Mouse (Mus musculus) megakaryocyte-erythroid progenitor cell, adult 5-6 weeks (primary cell): ENCODE data around the gene Amy2a1. TPM values are rescaled to one million over a fixed set of nuclear protein-coding genes. Genes with fewer than 3 reads are reported as not detected.
"Not testable (repeated sequence)": the region's sequence is repeated elsewhere in the genome, so short reads cannot be mapped to it uniquely, and the experiment has no call there.

Experiments
- ATAC-seq: replicated peaks from 2 replicates; pipeline ENCODE4 v1.8.0; 2016; ENCODE audit warnings: mild to moderate bottlenecking, inconsistent platforms; ENCODE audit not compliant: severe bottlenecking, poor library complexity, low FRiP score, low TSS enrichment
- total RNA-seq, 2 experiments: library from RNA; stranded (forward) in 1 of 2; stranded (reverse) in 1 of 2; fragments of 200-1000, 215-1000 nt in 1 of 2; fragments of >200 nt in 1 of 2; fragmentation: Nextera tagmentation in 1 of 2; gene quantifications; 2 replicates each; pipeline ENCODE4 v1.2.3; 2014 to 2017

Amy2a1 gene
- not detected in 2 replicates for total RNA-seq (2014; fragmentation: Nextera tagmentation)
- not detected in 2 replicates for total RNA-seq (2017)

GRCm38 (mm10) chr3:113532328-113532727 is at the start of gene Amy2a1:
TSS of gene Amy2a1 (minus strand) at chr3:113532428.
- ATAC-seq, result not testable (repeated sequence)

DNA sequence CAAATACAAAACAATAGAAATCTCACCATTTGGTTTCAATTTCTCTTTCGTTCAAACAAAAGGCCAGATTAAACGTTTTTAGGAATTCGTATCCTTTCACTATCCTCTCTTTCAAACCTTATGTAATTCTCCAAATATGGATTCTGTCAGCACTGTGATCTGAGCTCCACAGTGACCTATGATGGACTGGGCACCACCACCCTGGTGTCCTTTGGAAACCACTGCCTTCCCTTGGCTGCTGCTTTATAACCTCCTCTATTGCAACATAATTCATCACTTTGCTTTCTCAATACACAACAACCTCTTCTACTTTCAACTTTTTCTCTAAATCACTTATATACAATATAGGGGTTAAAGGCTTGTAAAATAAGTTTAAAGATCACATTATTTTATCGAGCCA is 42.4 kb upstream of the Amy2a1 start:
- ATAC-seq, result no peak

- no peak for ATAC-seq
Observed at GRCm38 (mm10) chr3:113574138-113574537, 41.9 kb upstream of the Amy2a1 start.

DNA sequence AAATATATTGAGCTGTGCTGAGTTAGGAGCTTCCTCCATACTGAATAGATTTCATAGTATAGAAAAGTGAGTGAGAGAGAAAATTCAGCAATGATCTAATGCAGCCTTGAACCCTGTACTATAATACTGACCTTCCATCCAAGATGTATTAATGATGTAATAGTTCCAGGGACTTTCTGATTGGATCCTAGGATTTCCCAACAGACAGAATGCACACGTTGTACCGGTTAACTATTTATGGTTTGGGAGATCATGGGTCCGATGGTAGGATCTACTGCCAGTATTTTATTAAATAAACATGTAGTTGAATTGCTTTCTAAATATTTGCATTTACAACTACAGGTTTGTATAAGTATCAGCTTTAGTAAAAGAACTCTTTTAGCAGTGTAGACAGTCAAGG is 39.9 kb upstream of the Amy2a1 start:
- ATAC-seq, result no peak

DNA sequence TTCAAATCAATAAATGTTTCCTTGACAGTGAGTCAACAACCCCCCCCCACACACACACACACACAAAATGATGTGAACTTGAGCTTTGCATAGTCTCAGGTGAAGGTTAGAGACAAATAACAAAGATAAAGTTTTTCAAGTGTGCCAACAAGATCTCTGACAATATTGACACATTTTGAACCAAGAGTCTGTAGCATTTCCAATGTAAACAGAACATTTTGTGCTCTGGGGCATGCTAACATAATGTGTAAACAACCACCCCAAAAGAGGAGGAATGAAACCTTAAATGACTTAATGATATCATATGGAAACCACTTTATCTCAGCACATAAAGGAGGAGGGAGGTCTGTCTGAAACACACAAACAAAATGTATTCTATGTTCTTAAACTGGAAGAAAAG is 7.5 kb upstream of the Amy2a1 start:
- ATAC-seq, result no peak

Other genes starting within 250 kb of the Amy2a1 start
- gene Amy2a4, start 241.0 kb downstream of the Amy2a1 start, total RNA-seq (2014; fragmentation: Nextera tagmentation), result not detected in 2 replicates
- not detected in 2 replicates for gene Amy2a4, start 241.0 kb downstream of the Amy2a1 start, total RNA-seq (2017)
- not detected in 2 replicates for gene Amy2a3, start 208.4 kb downstream of the Amy2a1 start, total RNA-seq (2014; fragmentation: Nextera tagmentation)
- gene Amy2a3, start 208.4 kb downstream of the Amy2a1 start, total RNA-seq (2017), result not detected in 2 replicates
- gene Amy2a2, start 175.8 kb downstream of the Amy2a1 start, total RNA-seq (2014; fragmentation: Nextera tagmentation), result not detected in 2 replicates
- not detected in 2 replicates for gene Amy2a2, start 175.8 kb downstream of the Amy2a1 start, total RNA-seq (2017)
- 0.54 and 1.1 TPM in 2 replicates for gene Amy1, start 74.3 kb upstream of the Amy2a1 start, total RNA-seq (2014; fragmentation: Nextera tagmentation)
- gene Amy1, start 74.3 kb upstream of the Amy2a1 start, total RNA-seq (2017), result 3.5 and 9.3 TPM in 2 replicates
- gene Rnpc3, start 97.7 kb upstream of the Amy2a1 start, total RNA-seq (2014; fragmentation: Nextera tagmentation), result 45.1 and 54.8 TPM in 2 replicates
- gene Rnpc3, start 97.7 kb upstream of the Amy2a1 start, total RNA-seq (2017), result 66.0 and 100 TPM in 2 replicates